Mouse (Mus musculus): Measurements from ENCODE around the gene Gda. TPM values are rescaled to one million over a fixed set of nuclear protein-coding genes. Genes with fewer than 3 reads are reported as not detected.
A peak's percentile ranks its signal among the peaks of the same experiment; 100 is the strongest.

Gene Gda
- polyA plus RNA-seq (2015; fragmentation: Nextera tagmentation; extraction: Ambion mirVana): 0.31 and 0.32 TPM in 2 replicates

- Histone ChIP-seq H3K36me3 (no peaks in the 10 kb centered on the region), H3K4me1 (peaks cover 7% of the 10 kb centered on the region), H3K4me2 (peak within 1 kb of the TSS; percentile 87), H3K9me3 (no peaks in the 10 kb centered on the region), H3K27ac (no peak within 1 kb of the TSS), H3K4me3 (peak within 1 kb of the TSS; percentile 46), H3K9ac (no peak within 1 kb of the TSS), H3K27me3 (peaks cover 21% of the 10 kb centered on the region)
- 58% methylated on average over 2 of the region's 2 CpGs for WGBS
- ATAC-seq (ENCODE audit: insufficient number of reproducible peaks, low FRiP score, low TSS enrichment, low read depth): no peak
Observed at GRCm38 (mm10) chr19:21473345-21473744, at the start of gene Gda. Gene Gda (minus strand): TSS chr19:21473445.

- no peak for ATAC-seq (ENCODE audit: insufficient number of reproducible peaks, low FRiP score, low TSS enrichment, low read depth)
- Histone ChIP-seq H3K9ac (no peak overlapping the region), H3K36me3 (no peaks in the 10 kb centered on the region), H3K4me2 (no peak overlapping the region), H3K27ac (no peak overlapping the region), H3K9me3 (no peaks in the 10 kb centered on the region), H3K4me3 (no peak overlapping the region), H3K27me3 (no peaks in the 10 kb centered on the region), H3K4me1 (no peaks in the 10 kb centered on the region)
- WGBS: 58% methylated on average over 2 of the region's 2 CpGs
Observed at GRCm38 (mm10) chr19:21520280-21520679, 47.0 kb upstream of the Gda start.

- ATAC-seq (ENCODE audit: insufficient number of reproducible peaks, low FRiP score, low TSS enrichment, low read depth): no peak
- H3K27me3 ChIP-seq: no peaks in the 10 kb centered on the region
- no peak overlapping the region for H3K27ac ChIP-seq
- no peak overlapping the region for H3K4me2 ChIP-seq
- WGBS: 49% methylated on average over 3 of the region's 3 CpGs
- H3K36me3 ChIP-seq: no peaks in the 10 kb centered on the region
- H3K4me3 ChIP-seq: no peak overlapping the region
- H3K9ac ChIP-seq: no peak overlapping the region
- no peaks in the 10 kb centered on the region for H3K4me1 ChIP-seq
- no peaks in the 10 kb centered on the region for H3K9me3 ChIP-seq
Observed at GRCm38 (mm10) chr19:21510116-21510515, 36.9 kb upstream of the Gda start.

- Histone ChIP-seq H3K27ac (no peak overlapping the region), H3K4me3 (no peak overlapping the region), H3K4me2 (no peak overlapping the region), H3K9me3 (no peaks in the 10 kb centered on the region), H3K27me3 (no peaks in the 10 kb centered on the region), H3K36me3 (no peaks in the 10 kb centered on the region), H3K9ac (no peak overlapping the region), H3K4me1 (no peaks in the 10 kb centered on the region)
- WGBS: 79% methylated on average over 7 of the region's 7 CpGs
- ATAC-seq (ENCODE audit: insufficient number of reproducible peaks, low FRiP score, low TSS enrichment, low read depth): no peak
Observed at GRCm38 (mm10) chr19:21507561-21508232, 34.5 kb upstream of the Gda start.

- Histone ChIP-seq H3K27ac (no peak overlapping the region), H3K9me3 (no peaks in the 10 kb centered on the region), H3K4me3 (no peak overlapping the region), H3K4me1 (no peaks in the 10 kb centered on the region), H3K27me3 (no peaks in the 10 kb centered on the region), H3K4me2 (no peak overlapping the region), H3K36me3 (no peaks in the 10 kb centered on the region), H3K9ac (no peak overlapping the region)
- 61% methylated on average over 2 of the region's 2 CpGs for WGBS
- ATAC-seq (ENCODE audit: insufficient number of reproducible peaks, low FRiP score, low TSS enrichment, low read depth): no peak
Observed at GRCm38 (mm10) chr19:21507133-21507532, 33.9 kb upstream of the Gda start.

GRCm38 (mm10) chr19:21504716-21505115 lies 31.5 kb upstream of the Gda start:
- no peak for ATAC-seq (ENCODE audit: insufficient number of reproducible peaks, low FRiP score, low TSS enrichment, low read depth)
- Histone ChIP-seq H3K9me3 (no peaks in the 10 kb centered on the region), H3K9ac (no peak overlapping the region), H3K4me3 (no peak overlapping the region), H3K27me3 (no peaks in the 10 kb centered on the region), H3K36me3 (no peaks in the 10 kb centered on the region), H3K4me1 (no peaks in the 10 kb centered on the region), H3K4me2 (no peak overlapping the region), H3K27ac (no peak overlapping the region)
- WGBS: 82% methylated on average over 2 of the region's 2 CpGs

GRCm38 (mm10) chr19:21499394-21499983 lies 26.2 kb upstream of the Gda start:
- no peaks in the 10 kb centered on the region for H3K4me1 ChIP-seq
- no peak for ATAC-seq (ENCODE audit: insufficient number of reproducible peaks, low FRiP score, low TSS enrichment, low read depth)
- H3K27ac ChIP-seq: no peak overlapping the region
- no peak overlapping the region for H3K4me2 ChIP-seq
- H3K9me3 ChIP-seq: no peaks in the 10 kb centered on the region
- H3K4me3 ChIP-seq: no peak overlapping the region
- 78% methylated on average over 2 of the region's 2 CpGs for WGBS
- no peaks in the 10 kb centered on the region for H3K27me3 ChIP-seq
- H3K36me3 ChIP-seq: no peaks in the 10 kb centered on the region
- H3K9ac ChIP-seq: no peak overlapping the region

GRCm38 (mm10) chr19:21495817-21496216 lies 22.6 kb upstream of the Gda start:
- Histone ChIP-seq H3K9ac (no peak overlapping the region), H3K4me3 (no peak overlapping the region), H3K36me3 (no peaks in the 10 kb centered on the region), H3K4me2 (no peak overlapping the region), H3K9me3 (no peaks in the 10 kb centered on the region), H3K27ac (no peak overlapping the region), H3K27me3 (no peaks in the 10 kb centered on the region), H3K4me1 (no peaks in the 10 kb centered on the region)
- ATAC-seq (ENCODE audit: insufficient number of reproducible peaks, low FRiP score, low TSS enrichment, low read depth): no peak
- 60% methylated on average over 4 of the region's 4 CpGs for WGBS

- no peak overlapping the region for H3K4me2 ChIP-seq
- no peaks in the 10 kb centered on the region for H3K4me1 ChIP-seq
- no peak overlapping the region for H3K9ac ChIP-seq
- no peak overlapping the region for H3K27ac ChIP-seq
- ATAC-seq (ENCODE audit: insufficient number of reproducible peaks, low FRiP score, low TSS enrichment, low read depth): no peak
- 69% methylated on average over 10 of the region's 10 CpGs for WGBS
- H3K36me3 ChIP-seq: no peaks in the 10 kb centered on the region
- H3K27me3 ChIP-seq: no peaks in the 10 kb centered on the region
- H3K9me3 ChIP-seq: no peaks in the 10 kb centered on the region
- no peak overlapping the region for H3K4me3 ChIP-seq
Observed at GRCm38 (mm10) chr19:21493807-21494521, 20.7 kb upstream of the Gda start.

- H3K4me2 ChIP-seq: no peak overlapping the region
- no peak for ATAC-seq (ENCODE audit: insufficient number of reproducible peaks, low FRiP score, low TSS enrichment, low read depth)
- no peaks in the 10 kb centered on the region for H3K4me1 ChIP-seq
- no peak overlapping the region for H3K27ac ChIP-seq
- H3K4me3 ChIP-seq: no peak overlapping the region
- H3K27me3 ChIP-seq: no peaks in the 10 kb centered on the region
- H3K9ac ChIP-seq: no peak overlapping the region
- H3K36me3 ChIP-seq: no peaks in the 10 kb centered on the region
- no peaks in the 10 kb centered on the region for H3K9me3 ChIP-seq
Observed at GRCm38 (mm10) chr19:21491391-21491790, 18.1 kb upstream of the Gda start.

- Histone ChIP-seq H3K9me3 (no peaks in the 10 kb centered on the region), H3K27ac (no peak overlapping the region), H3K27me3 (no peaks in the 10 kb centered on the region), H3K4me3 (no peak overlapping the region), H3K4me1 (no peaks in the 10 kb centered on the region), H3K9ac (no peak overlapping the region), H3K4me2 (no peak overlapping the region), H3K36me3 (no peaks in the 10 kb centered on the region)
- 76% methylated on average over 5 of the region's 5 CpGs for WGBS
- no peak for ATAC-seq (ENCODE audit: insufficient number of reproducible peaks, low FRiP score, low TSS enrichment, low read depth)
Observed at GRCm38 (mm10) chr19:21487124-21487944, 14.1 kb upstream of the Gda start.

- H3K4me2 ChIP-seq: no peak overlapping the region
- ATAC-seq (ENCODE audit: insufficient number of reproducible peaks, low FRiP score, low TSS enrichment, low read depth): no peak
- no peak overlapping the region for H3K27ac ChIP-seq
- H3K36me3 ChIP-seq: no peaks in the 10 kb centered on the region
- WGBS: 81% methylated on average over 2 of the region's 2 CpGs
- no peaks in the 10 kb centered on the region for H3K27me3 ChIP-seq
- no peaks in the 10 kb centered on the region for H3K4me1 ChIP-seq
- H3K9me3 ChIP-seq: no peaks in the 10 kb centered on the region
- H3K9ac ChIP-seq: no peak overlapping the region
- H3K4me3 ChIP-seq: no peak overlapping the region
Observed at GRCm38 (mm10) chr19:21482096-21482495, 8.9 kb upstream of the Gda start.

Measured in limb, embryonic 15.5 days (tissue).